Mouse (Mus musculus): ENCODE measurements around the gene Isg20. TPM values are rescaled to one million over a fixed set of nuclear protein-coding genes. Genes with fewer than 3 reads are reported as not detected.

The Isg20 gene
- polyA plus RNA-seq (2016; fragmentation: Nextera tagmentation; extraction: Ambion mirVana) = 0.40 and 0.86 TPM in 2 replicates

- 64% methylated on average over 5 of the region's 5 CpGs for WGBS
- Histone ChIP-seq H3K27ac (no peak within 1 kb of the TSS), H3K9me3 (replicated peaks) (no peaks in the 10 kb centered on the region), H3K4me3 (no peak within 1 kb of the TSS), H3K36me3 (0 out of 2 replicates have a peak, but pooled peaks cover 4% of the 10 kb centered on the region), H3K4me2 (replicated peaks) (peak within 1 kb of the TSS; percentile 38), H3K4me1 (peaks cover 15% of the 10 kb centered on the region), H3K9ac (no peak within 1 kb of the TSS), H3K27me3 (no peaks in the 10 kb centered on the region)
- no peak for ATAC-seq (ENCODE audit: low FRiP score)
Measured at GRCm38 (mm10) chr7:78912974-78913474, at the start of gene Isg20. Isg20 (plus strand) TSS chr7:78913424.

GRCm38 (mm10) chr7:78863796-78864445, 49.3 kb upstream of the Isg20 start:
- H3K4me1 ChIP-seq = no peaks in the 10 kb centered on the region
- H3K27ac ChIP-seq = no peak overlapping the region
- ATAC-seq (ENCODE audit: low FRiP score) = no peak
- H3K9me3 ChIP-seq (replicated peaks) = no peaks in the 10 kb centered on the region
- no peak overlapping the region for H3K9ac ChIP-seq
- H3K36me3 ChIP-seq = no peaks in the 10 kb centered on the region
- WGBS = 76% methylated on average over 7 of the region's 7 CpGs
- no peak overlapping the region for H3K4me3 ChIP-seq
- no peaks in the 10 kb centered on the region; the same call in 1 of the 2 replicates for H3K27me3 ChIP-seq
- H3K4me2 ChIP-seq (replicated peaks) = no peak overlapping the region

GRCm38 (mm10) chr7:78864446-78864802, 48.8 kb upstream of the Isg20 start:
- no peaks in the 10 kb centered on the region for H3K4me1 ChIP-seq
- no peaks in the 10 kb centered on the region for H3K36me3 ChIP-seq
- no peak overlapping the region for H3K27ac ChIP-seq
- WGBS = 84% methylated on average over 4 of the region's 4 CpGs
- H3K27me3 ChIP-seq = no peaks in the 10 kb centered on the region; the same call in 1 of the 2 replicates
- no peaks in the 10 kb centered on the region for H3K9me3 ChIP-seq (replicated peaks)
- H3K9ac ChIP-seq = no peak overlapping the region
- H3K4me2 ChIP-seq (replicated peaks) = no peak overlapping the region
- H3K4me3 ChIP-seq = no peak overlapping the region
- no peak for ATAC-seq (ENCODE audit: low FRiP score)

- no peaks in the 10 kb centered on the region; the same call in 1 of the 2 replicates for H3K27me3 ChIP-seq
- ATAC-seq (ENCODE audit: low FRiP score) = no peak
- H3K4me1 ChIP-seq = no peaks in the 10 kb centered on the region
- 61% methylated on average over 12 of the region's 12 CpGs for WGBS
- H3K4me2 ChIP-seq (replicated peaks) = no peak overlapping the region
- no peak overlapping the region for H3K4me3 ChIP-seq
- H3K9ac ChIP-seq = no peak overlapping the region
- no peak overlapping the region for H3K27ac ChIP-seq
- no peaks in the 10 kb centered on the region for H3K36me3 ChIP-seq
- H3K9me3 ChIP-seq (replicated peaks) = no peaks in the 10 kb centered on the region
Measured at GRCm38 (mm10) chr7:78865212-78865949, 47.8 kb upstream of the Isg20 start.

- no peak for ATAC-seq (ENCODE audit: low FRiP score)
- Histone ChIP-seq H3K27ac (no peak overlapping the region), H3K4me3 (no peak overlapping the region), H3K27me3 (no peaks in the 10 kb centered on the region), H3K9me3 (replicated peaks) (no peaks in the 10 kb centered on the region), H3K36me3 (no peaks in the 10 kb centered on the region), H3K9ac (no peak overlapping the region), H3K4me1 (no peaks in the 10 kb centered on the region), H3K4me2 (replicated peaks) (no peak overlapping the region)
- WGBS = 73% methylated on average over 5 of the region's 5 CpGs
Measured at GRCm38 (mm10) chr7:78868731-78869130, 44.5 kb upstream of the Isg20 start.

- 80% methylated on average over 6 of the region's 6 CpGs for WGBS
- Histone ChIP-seq H3K4me3 (no peak overlapping the region), H3K4me1 (no peaks in the 10 kb centered on the region)
Measured at GRCm38 (mm10) chr7:78872366-78872765, 40.9 kb upstream of the Isg20 start.

GRCm38 (mm10) chr7:78872831-78873230, 40.4 kb upstream of the Isg20 start:
- H3K36me3 ChIP-seq = no peaks in the 10 kb centered on the region
- H3K4me2 ChIP-seq (replicated peaks) = no peak overlapping the region
- no peaks in the 10 kb centered on the region for H3K4me1 ChIP-seq
- no peak overlapping the region for H3K27ac ChIP-seq
- no peak overlapping the region for H3K4me3 ChIP-seq
- H3K27me3 ChIP-seq = no peaks in the 10 kb centered on the region
- no peak for ATAC-seq (ENCODE audit: low FRiP score)
- H3K9me3 ChIP-seq (replicated peaks) = no peaks in the 10 kb centered on the region
- WGBS = 81% methylated on average over 5 of the region's 5 CpGs
- no peak overlapping the region for H3K9ac ChIP-seq

More at GRCm38 (mm10) chr7:78872366-78872765, 40.9 kb upstream of the Isg20 start:
- no peaks in the 10 kb centered on the region for H3K27me3 ChIP-seq
- H3K27ac ChIP-seq = no peak overlapping the region
- no peaks in the 10 kb centered on the region for H3K9me3 ChIP-seq (replicated peaks)
- no peak overlapping the region for H3K4me2 ChIP-seq (replicated peaks)
- no peak for ATAC-seq (ENCODE audit: low FRiP score)
- H3K9ac ChIP-seq = no peak overlapping the region
- H3K36me3 ChIP-seq = no peaks in the 10 kb centered on the region

GRCm38 (mm10) chr7:78881607-78882468, 31.4 kb upstream of the Isg20 start:
- Histone ChIP-seq H3K4me2 (replicated peaks) (peak overlapping the region; percentile 66), H3K27ac (peak overlapping the region; percentile 81), H3K4me3 (peak overlapping the region; percentile 58), H3K27me3 (peaks cover 20% of the 10 kb centered on the region), H3K9me3 (replicated peaks) (no peaks in the 10 kb centered on the region), H3K36me3 (no peaks in the 10 kb centered on the region), H3K4me1 (peaks cover 48% of the 10 kb centered on the region), H3K9ac (peak overlapping the region; percentile 73)
- no peak for ATAC-seq (ENCODE audit: low FRiP score)
- 11% methylated on average over 13 of the region's 16 CpGs for WGBS

GRCm38 (mm10) chr7:78882469-78882837, 30.8 kb upstream of the Isg20 start:
- Histone ChIP-seq H3K36me3 (no peaks in the 10 kb centered on the region), H3K4me1 (peaks cover 54% of the 10 kb centered on the region), H3K4me2 (replicated peaks) (peak overlapping the region; percentile 66), H3K4me3 (peak overlapping the region; percentile 58), H3K27ac (peak overlapping the region; percentile 81), H3K27me3 (peaks cover 20% of the 10 kb centered on the region), H3K9ac (peak overlapping the region; percentile 73), H3K9me3 (replicated peaks) (no peaks in the 10 kb centered on the region)
- peak; percentile 75 for ATAC-seq (ENCODE audit: low FRiP score)
- WGBS = 1% methylated on average over 22 of the region's 23 CpGs

- no peaks in the 10 kb centered on the region for H3K9me3 ChIP-seq (replicated peaks)
- H3K4me3 ChIP-seq = peak overlapping the region; percentile 58
- peak overlapping the region; percentile 73 for H3K9ac ChIP-seq
- peaks cover 20% of the 10 kb centered on the region for H3K27me3 ChIP-seq
- H3K4me1 ChIP-seq = peaks cover 61% of the 10 kb centered on the region
- H3K27ac ChIP-seq = peak overlapping the region; percentile 81
- H3K36me3 ChIP-seq = no peaks in the 10 kb centered on the region
- peak overlapping the region; percentile 66 for H3K4me2 ChIP-seq (replicated peaks)
- under 1% methylated on average over 33 of the region's 34 CpGs for WGBS
- no peak for ATAC-seq (ENCODE audit: low FRiP score)
Measured at GRCm38 (mm10) chr7:78883016-78883725, 30.1 kb upstream of the Isg20 start.

GRCm38 (mm10) chr7:78883726-78884060, 29.5 kb upstream of the Isg20 start:
- Histone ChIP-seq H3K9ac (peak overlapping the region; percentile 73), H3K4me2 (replicated peaks) (peak overlapping the region; percentile 66), H3K27me3 (peaks cover 22% of the 10 kb centered on the region), H3K36me3 (no peaks in the 10 kb centered on the region), H3K27ac (peak overlapping the region; percentile 81), H3K4me3 (peak overlapping the region; percentile 58), H3K4me1 (peaks cover 64% of the 10 kb centered on the region), H3K9me3 (replicated peaks) (no peaks in the 10 kb centered on the region)
- no peak for ATAC-seq (ENCODE audit: low FRiP score)
- 6% methylated on average over 8 of the region's 8 CpGs for WGBS

Data from hindbrain, embryonic 12.5 days (tissue).